Mouse (Mus musculus) c-Kit-positive CD71-negative TER-119-negative erythroid progenitor cells, embryonic 14.5 days (primary cell): ENCODE results near the gene Kdm2a.
"Not testable (repeated sequence)": the region's sequence is repeated elsewhere in the genome, so short reads cannot be mapped to it uniquely, and the experiment has no call there.

Experiments
- DNase-seq: peaks from one replicate; pipeline ENCODE4 v3.0.0-alpha.2; 2013; ENCODE audit warnings: low read depth

The Kdm2a gene

GRCm38 (mm10) chr19:4417183-4417582, 19.1 kb upstream of the Kdm2a start:
- no peak for DNase-seq

- DNase-seq: no peak
Measured at GRCm38 (mm10) chr19:4414631-4415030, 16.5 kb upstream of the Kdm2a start.

- no peak for DNase-seq
Measured at GRCm38 (mm10) chr19:4409062-4409461, 11.0 kb upstream of the Kdm2a start.

GRCm38 (mm10) chr19:4404840-4405239, 6.8 kb upstream of the Kdm2a start:
- no peak for DNase-seq

GRCm38 (mm10) chr19:4398959-4399358, 874 bp upstream of the Kdm2a start:
- no peak for DNase-seq

- no peak for DNase-seq
Measured at GRCm38 (mm10) chr19:4398630-4398948, 504 bp upstream of the Kdm2a start.

GRCm38 (mm10) chr19:4396998-4397797, 887 bp downstream of the Kdm2a start:
- DNase-seq: peak; percentile 96

- no peak for DNase-seq
Measured at GRCm38 (mm10) chr19:4396081-4396997, 1.7 kb downstream of the Kdm2a start.

- no peak for DNase-seq
Measured at GRCm38 (mm10) chr19:4387276-4387675, 10.8 kb downstream of the Kdm2a start.

GRCm38 (mm10) chr19:4385026-4385425, 13.1 kb downstream of the Kdm2a start:
- no peak for DNase-seq

- DNase-seq: no peak
Measured at GRCm38 (mm10) chr19:4384322-4384721, 13.8 kb downstream of the Kdm2a start.

GRCm38 (mm10) chr19:4383306-4383705, 14.8 kb downstream of the Kdm2a start:
- DNase-seq: no peak

- not testable (repeated sequence) for DNase-seq
Measured at GRCm38 (mm10) chr19:4382303-4382702, 15.8 kb downstream of the Kdm2a start.

- no peak for DNase-seq
Measured at GRCm38 (mm10) chr19:4370656-4371055, 27.4 kb downstream of the Kdm2a start.

GRCm38 (mm10) chr19:4370254-4370653, 27.8 kb downstream of the Kdm2a start:
- no peak for DNase-seq

GRCm38 (mm10) chr19:4349455-4349854, 48.6 kb downstream of the Kdm2a start:
- no peak for DNase-seq

- DNase-seq: no peak
Measured at GRCm38 (mm10) chr19:4346479-4346878, 51.6 kb downstream of the Kdm2a start.

- DNase-seq: peak; percentile 70
Measured at GRCm38 (mm10) chr19:4338162-4338561, 59.9 kb downstream of the Kdm2a start.

GRCm38 (mm10) chr19:4333791-4334190, 64.3 kb downstream of the Kdm2a start:
- peak; percentile 80 for DNase-seq

GRCm38 (mm10) chr19:4333100-4333775, 64.8 kb downstream of the Kdm2a start:
- peak; percentile 17 for DNase-seq

GRCm38 (mm10) chr19:4332653-4333052, 65.4 kb downstream of the Kdm2a start:
- peak; percentile 56 for DNase-seq

GRCm38 (mm10) chr19:4331273-4331672, 66.8 kb downstream of the Kdm2a start:
- DNase-seq: no peak

- no peak for DNase-seq
Measured at GRCm38 (mm10) chr19:4330603-4331002, 67.5 kb downstream of the Kdm2a start.
